ENCODE assay signal across 12 mouse cellular contexts in the genomic region with DNA sequence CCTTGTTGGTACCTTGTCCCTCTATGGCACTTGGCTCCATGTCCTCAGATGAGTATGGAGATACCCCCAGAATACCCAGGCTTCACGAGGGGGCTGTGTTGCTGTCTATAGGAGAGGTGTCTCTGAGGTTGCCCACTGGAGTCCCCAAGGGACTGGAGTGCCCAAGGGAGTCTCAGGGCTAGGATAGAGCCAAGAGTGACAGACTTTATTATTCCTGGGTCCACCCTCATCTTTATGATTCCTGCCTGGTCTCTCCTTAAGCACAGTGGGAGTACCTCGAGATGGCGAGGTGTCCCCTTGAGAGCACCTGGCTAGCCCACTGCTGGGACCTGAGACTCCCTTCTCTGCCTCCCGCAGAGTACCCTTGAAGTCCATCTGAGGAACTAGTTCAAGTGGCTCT. TPM values are rescaled to one million over a fixed set of nuclear protein-coding genes. Genes with fewer than 3 reads are reported as not detected.
DNase-seq lines count a peak whose midpoint lies in the region; ATAC-seq and TF ChIP-seq lines count a peak whose summit lies in the region.
"Had no signal": no experiment of that assay in that cellular context is flagged by ENCODE, and none has a peak within 500 bp of the region (broad histone marks: within the 10 kb centered on the region; RNA-seq: fewer than 3 reads in every experiment).

No protein-coding gene starts in this region.

- DNase-seq in kidney, postnatal 0 days (ENCODE audit: low spot score): no peak
- DNase-seq in kidney, postnatal 4 days: no peak
- no peak for DNase-seq in embryonic facial prominence, embryonic 14.5 days (ENCODE audit: low spot score)
- no peak for DNase-seq in liver, postnatal 0 days
- no peak for DNase-seq in urinary bladder, adult 18-20 months (ENCODE audit: low spot score in 2 of 2)
- no peak for DNase-seq in frontal cortex, postnatal 14 days (ENCODE audit: low spot score in 2 of 2)
- DNase-seq: adrenal gland, adult 8-10 months; cerebellum, postnatal 25 days; forebrain, postnatal 0 days; kidney, adult 2 months had no signal

- no peak for TF ChIP-seq EP300 in liver, postnatal 0 days (IDR thresholded peaks at IDR 0.05; ENCODE audit: low read depth)

- H3K27ac ChIP-seq in kidney, postnatal 0 days: no peak overlapping the region
- peak overlapping the region; percentile 78; the same call in 1 of the 2 replicates for H3K27ac ChIP-seq in embryonic facial prominence, embryonic 14.5 days (replicated peaks; ENCODE audit: low read depth, low read length)
- H3K27ac ChIP-seq in hindbrain, embryonic 15.5 days (replicated peaks): no peak overlapping the region
- no peak overlapping the region for H3K27ac ChIP-seq in liver, postnatal 0 days (ENCODE audit: low read depth)

- H3K4me2 ChIP-seq in kidney, postnatal 0 days (ENCODE audit: low read length): peak overlapping the region; percentile 56
- H3K4me2 ChIP-seq in embryonic facial prominence, embryonic 14.5 days (ENCODE audit: low read depth, low read length): peak overlapping the region; percentile 78
- H3K4me2 ChIP-seq in hindbrain, embryonic 15.5 days: peak overlapping the region; percentile 61
- peak overlapping the region; percentile 52; the same call in 1 of the 2 replicates for H3K4me2 ChIP-seq in liver, postnatal 0 days (ENCODE audit: low read depth, low read length)

- H3K9ac ChIP-seq in kidney, postnatal 0 days (ENCODE audit: low read depth, low read length): peak overlapping the region; percentile 58; the same call in 1 of the 2 replicates
- H3K9ac ChIP-seq in embryonic facial prominence, embryonic 14.5 days (ENCODE audit: low read depth, low read length): peak overlapping the region; percentile 88
- no peak overlapping the region for H3K9ac ChIP-seq in hindbrain, embryonic 15.5 days
- H3K9ac ChIP-seq in liver, postnatal 0 days (replicated peaks): no peak overlapping the region
- H3K9ac ChIP-seq: forebrain, postnatal 0 days had no signal

- no peaks in the 10 kb centered on the region for H3K4me1 ChIP-seq in kidney, postnatal 0 days (replicated peaks; ENCODE audit: insufficient read depth, low read length)
- H3K4me1 ChIP-seq in embryonic facial prominence, embryonic 14.5 days (ENCODE audit: control insufficient read depth, insufficient read depth, low read length): peaks cover 14% of the 10 kb centered on the region
- H3K4me1 ChIP-seq in hindbrain, embryonic 15.5 days (replicated peaks): peaks cover 4% of the 10 kb centered on the region
- peaks cover 4% of the 10 kb centered on the region for H3K4me1 ChIP-seq in liver, postnatal 0 days (ENCODE audit: insufficient read depth)

- peak overlapping the region; percentile 39 for H3K4me3 ChIP-seq in kidney, postnatal 0 days (replicated peaks; ENCODE audit: low read depth, low read length)
- H3K4me3 ChIP-seq in embryonic facial prominence, embryonic 14.5 days (ENCODE audit: low read depth, low read length): peak overlapping the region; percentile 70
- H3K4me3 ChIP-seq in hindbrain, embryonic 15.5 days: peak overlapping the region; percentile 28; the same call in 1 of the 2 replicates
- H3K4me3 ChIP-seq in liver, postnatal 0 days (ENCODE audit: low read depth, low read length): 0 out of 2 replicates have a peak overlapping the region, but pooled peaks have one; percentile 32

- no peaks in the 10 kb centered on the region for H3K27me3 ChIP-seq in kidney, postnatal 0 days (ENCODE audit: insufficient read depth, low read length)
- H3K27me3 ChIP-seq in embryonic facial prominence, embryonic 14.5 days (replicated peaks; ENCODE audit: control insufficient read depth, insufficient read depth, low read length): no peaks in the 10 kb centered on the region
- no peaks in the 10 kb centered on the region for H3K27me3 ChIP-seq in hindbrain, embryonic 15.5 days
- H3K27me3 ChIP-seq in liver, postnatal 0 days (ENCODE audit: insufficient read depth, low read length): no peaks in the 10 kb centered on the region

- no peaks in the 10 kb centered on the region for H3K36me3 ChIP-seq in kidney, postnatal 0 days (ENCODE audit: insufficient read depth, low read length)
- H3K36me3 ChIP-seq in embryonic facial prominence, embryonic 14.5 days (ENCODE audit: control insufficient read depth, insufficient read depth, low read length): peaks cover 11% of the 10 kb centered on the region; the same call in 1 of the 2 replicates
- H3K36me3 ChIP-seq in hindbrain, embryonic 15.5 days: no peaks in the 10 kb centered on the region
- H3K36me3 ChIP-seq in liver, postnatal 0 days (replicated peaks; ENCODE audit: insufficient read depth, low read length): no peaks in the 10 kb centered on the region
- H3K36me3 ChIP-seq: G1E had no signal

- no peak for ATAC-seq in kidney, postnatal 0 days (replicated peaks; ENCODE audit: low FRiP score, low read depth)
- ATAC-seq in embryonic facial prominence, embryonic 14.5 days (ENCODE audit: low read depth): no peak
- ATAC-seq in hindbrain, embryonic 15.5 days (ENCODE audit: low FRiP score, low read depth): no peak
- no peak for ATAC-seq in liver, postnatal 0 days

- 72% methylated on average over 4 of the region's 4 CpGs for WGBS in kidney, postnatal 0 days
- 60% methylated on average over 4 of the region's 4 CpGs for WGBS in embryonic facial prominence, embryonic 14.5 days
- 68% methylated on average over 4 of the region's 4 CpGs for WGBS in hindbrain, embryonic 15.5 days
- 70% methylated on average over 4 of the region's 4 CpGs for WGBS in liver, postnatal 0 days (ENCODE audit: insufficient replicate concordance)

- no peaks in the 10 kb centered on the region for H3K9me3 ChIP-seq in kidney, postnatal 0 days (replicated peaks; ENCODE audit: low read length)
- H3K9me3 ChIP-seq in embryonic facial prominence, embryonic 14.5 days (ENCODE audit: control insufficient read depth, low read length): no peaks in the 10 kb centered on the region
- H3K9me3 ChIP-seq in hindbrain, embryonic 15.5 days: no peaks in the 10 kb centered on the region
- H3K9me3 ChIP-seq in liver, postnatal 0 days (ENCODE audit: low read length): no peaks in the 10 kb centered on the region
- H3K9me3 ChIP-seq: G1E had no signal

- TF ChIP-seq CTCF in kidney, postnatal 0 days (IDR thresholded peaks at IDR 0.05; ENCODE audit: low read depth): no peak
- no peak for TF ChIP-seq CTCF in liver, postnatal 0 days (IDR thresholded peaks at IDR 0.05; ENCODE audit: low read depth)

RNA-seq across cellular contexts. Expression of gene Col6a2, which starts 1.0 kb away (rescaled TPM):
- 63.9 and 64.2 TPM in 2 replicates for polyA plus RNA-seq in kidney, postnatal 0 days (2015; fragmentation: Nextera tagmentation; extraction: Ambion mirVana)
- 243 TPM in 2 replicates for polyA plus RNA-seq in embryonic facial prominence, embryonic 14.5 days (2014; fragmentation: Nextera tagmentation; extraction: Ambion mirVana)
- polyA plus RNA-seq in hindbrain, embryonic 15.5 days (2015; fragmentation: Nextera tagmentation; extraction: Ambion mirVana): 21.6 and 26.9 TPM in 2 replicates
- 5.9 and 6.2 TPM in 2 replicates for polyA plus RNA-seq in liver, postnatal 0 days (2015; fragmentation: Nextera tagmentation; extraction: Ambion mirVana)
- polyA plus RNA-seq: G1E had no signal

RNA-seq across cellular contexts. Expression of gene Ftcd, which starts 47.0 kb away (rescaled TPM):
- polyA plus RNA-seq in kidney, postnatal 0 days (2015; fragmentation: Nextera tagmentation; extraction: Ambion mirVana): 0.20 and 0.38 TPM in 2 replicates
- 0.11 TPM in 1 of 2 replicates, not detected in the other for polyA plus RNA-seq in embryonic facial prominence, embryonic 14.5 days (2014; fragmentation: Nextera tagmentation; extraction: Ambion mirVana)
- not detected in 2 replicates for polyA plus RNA-seq in hindbrain, embryonic 15.5 days (2015; fragmentation: Nextera tagmentation; extraction: Ambion mirVana)
- polyA plus RNA-seq in liver, postnatal 0 days (2015; fragmentation: Nextera tagmentation; extraction: Ambion mirVana): 171 TPM in 2 replicates
- polyA plus RNA-seq: G1E had no signal

Comparison
In these comparisons a context has a peak if more than half of its experiments do, and no peak if none do; other contexts are left out.
1. H3K9ac ChIP-seq: peak in kidney, postnatal 0 days (single experiment) and embryonic facial prominence, embryonic 14.5 days (single experiment); none in hindbrain, embryonic 15.5 days (single experiment) and liver, postnatal 0 days (single experiment).
2. RNA of gene Ftcd, which starts 47.0 kb away (polyA plus RNA-seq): 171 TPM in liver, postnatal 0 days; 0.20 to 0.38 TPM in kidney, postnatal 0 days, 0.11 TPM in embryonic facial prominence, embryonic 14.5 days and not detected in hindbrain, embryonic 15.5 days; every median in the first group is over 100 times any median in the second.
3. Peak in every context shown above with its lines, with median percentiles within 50 percentile points of each other: H3K4me2 ChIP-seq and H3K4me3 ChIP-seq.